Mouse (Mus musculus): ENCODE data around the gene Prkag2. TPM values are rescaled to one million over a fixed set of nuclear protein-coding genes. Genes with fewer than 3 reads are reported as not detected.
A peak's percentile ranks its signal among the peaks of the same experiment; 100 is the strongest.

Prkag2 gene
- polyA plus RNA-seq, 1 experiment from 2014 or later = 65.2 TPM

DNA sequence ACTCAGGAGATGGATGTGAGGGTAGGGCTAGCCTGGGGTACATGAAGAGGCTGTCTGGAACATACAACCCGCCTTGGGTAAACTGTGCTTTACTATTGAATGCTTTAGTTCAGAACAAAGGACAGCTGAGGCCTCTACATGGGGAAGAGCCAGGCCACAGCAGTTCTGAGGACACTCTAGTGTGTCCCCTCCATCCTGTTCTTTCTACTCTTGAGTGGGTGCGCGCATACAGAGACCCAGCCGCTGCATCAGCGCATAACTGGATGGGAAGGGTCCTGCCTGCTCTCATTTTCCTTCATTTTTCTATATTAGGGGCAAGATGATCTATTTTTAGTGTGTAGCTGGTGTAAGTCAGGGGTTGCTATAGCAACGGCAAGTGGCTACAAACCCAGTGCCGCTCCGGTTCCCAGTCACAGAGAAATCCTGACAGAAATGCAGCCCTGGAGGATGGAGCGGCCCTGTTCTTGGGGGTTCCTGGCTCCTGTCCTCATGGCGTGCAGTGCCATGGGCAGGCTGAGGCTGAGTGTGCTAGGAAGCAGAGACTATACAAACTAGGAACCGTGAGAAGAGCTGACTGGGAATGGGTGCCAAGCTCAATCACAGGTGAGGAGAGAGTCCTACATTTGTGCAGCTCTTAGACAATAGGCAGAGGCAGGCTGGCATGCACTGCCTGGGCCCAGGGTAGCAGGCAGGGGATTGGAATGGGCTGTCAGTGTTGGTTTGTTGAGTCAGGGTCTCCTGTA, 114.8 kb downstream of the Prkag2 start:
- Histone ChIP-seq H3K9ac (no peak overlapping the region), H3K4me2 (replicated peaks) (no peak overlapping the region), H3K27me3 (replicated peaks) (no peaks in the 10 kb centered on the region), H3K4me1 (no peaks in the 10 kb centered on the region; the same call in 1 of the 2 replicates), H3K27ac (no peak overlapping the region), H3K4me3 (no peak overlapping the region), H3K36me3 (no peaks in the 10 kb centered on the region), H3K9me3 (no peaks in the 10 kb centered on the region)
- WGBS = 77% methylated on average over 11 of the region's 11 CpGs
- peak; percentile 58; the same call in 1 of the 2 replicates for ATAC-seq (ENCODE audit: low FRiP score, low read depth)

GRCm38 (mm10) chr5:24984157-24984556, 116.3 kb downstream of the Prkag2 start:
- no peak overlapping the region for H3K27ac ChIP-seq
- H3K4me3 ChIP-seq = no peak overlapping the region
- 69% methylated on average over 1 of the region's 1 CpGs for WGBS
- H3K9me3 ChIP-seq = no peaks in the 10 kb centered on the region
- H3K9ac ChIP-seq = no peak overlapping the region
- no peak for ATAC-seq (ENCODE audit: low FRiP score, low read depth)
- H3K4me2 ChIP-seq (replicated peaks) = no peak overlapping the region
- no peaks in the 10 kb centered on the region for H3K36me3 ChIP-seq
- no peaks in the 10 kb centered on the region; the same call in 1 of the 2 replicates for H3K4me1 ChIP-seq
- no peaks in the 10 kb centered on the region for H3K27me3 ChIP-seq (replicated peaks)

GRCm38 (mm10) chr5:24983539-24983938, 116.9 kb downstream of the Prkag2 start:
- H3K4me3 ChIP-seq = no peak overlapping the region
- no peak overlapping the region for H3K4me2 ChIP-seq (replicated peaks)
- no peaks in the 10 kb centered on the region for H3K27me3 ChIP-seq (replicated peaks)
- no peak overlapping the region for H3K9ac ChIP-seq
- WGBS = 16% methylated on average over 3 of the region's 3 CpGs
- H3K9me3 ChIP-seq = no peaks in the 10 kb centered on the region
- no peaks in the 10 kb centered on the region; the same call in 1 of the 2 replicates for H3K4me1 ChIP-seq
- H3K36me3 ChIP-seq = no peaks in the 10 kb centered on the region
- ATAC-seq (ENCODE audit: low FRiP score, low read depth) = peak; percentile 52
- H3K27ac ChIP-seq = no peak overlapping the region

GRCm38 (mm10) chr5:24982258-24982657, 118.2 kb downstream of the Prkag2 start:
- Histone ChIP-seq H3K9me3 (no peaks in the 10 kb centered on the region), H3K27ac (no peak overlapping the region), H3K27me3 (replicated peaks) (no peaks in the 10 kb centered on the region), H3K4me1 (no peaks in the 10 kb centered on the region; the same call in 1 of the 2 replicates), H3K4me3 (no peak overlapping the region), H3K4me2 (replicated peaks) (no peak overlapping the region), H3K9ac (no peak overlapping the region), H3K36me3 (no peaks in the 10 kb centered on the region)
- 84% methylated on average over 3 of the region's 3 CpGs for WGBS
- no peak for ATAC-seq (ENCODE audit: low FRiP score, low read depth)

DNA sequence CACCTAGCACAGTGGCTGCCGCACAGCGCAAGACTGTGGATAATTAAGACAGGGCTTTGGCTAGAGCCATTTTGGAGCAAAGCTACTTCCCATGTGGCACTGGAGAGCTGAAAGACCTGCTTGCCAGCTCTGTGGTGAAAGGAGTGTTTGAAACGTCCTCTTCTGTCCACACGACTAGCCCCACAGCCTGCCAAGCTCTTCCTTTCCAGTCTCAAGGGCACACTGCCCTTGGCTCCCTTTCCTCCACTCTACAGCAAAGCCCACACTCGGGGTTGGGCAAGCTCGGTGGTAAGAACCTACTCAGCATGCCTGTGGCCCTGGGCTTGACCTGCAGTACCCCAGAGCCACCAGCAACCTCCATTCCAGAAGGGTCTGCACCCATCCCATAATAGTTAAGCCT, 118.7 kb downstream of the Prkag2 start:
- Histone ChIP-seq H3K9ac (no peak overlapping the region), H3K27me3 (replicated peaks) (no peaks in the 10 kb centered on the region), H3K4me2 (replicated peaks) (no peak overlapping the region), H3K27ac (no peak overlapping the region), H3K4me1 (no peaks in the 10 kb centered on the region; the same call in 1 of the 2 replicates), H3K36me3 (no peaks in the 10 kb centered on the region), H3K9me3 (no peaks in the 10 kb centered on the region), H3K4me3 (no peak overlapping the region)
- WGBS = 76% methylated on average over 6 of the region's 6 CpGs
- no peak for ATAC-seq (ENCODE audit: low FRiP score, low read depth)

DNA sequence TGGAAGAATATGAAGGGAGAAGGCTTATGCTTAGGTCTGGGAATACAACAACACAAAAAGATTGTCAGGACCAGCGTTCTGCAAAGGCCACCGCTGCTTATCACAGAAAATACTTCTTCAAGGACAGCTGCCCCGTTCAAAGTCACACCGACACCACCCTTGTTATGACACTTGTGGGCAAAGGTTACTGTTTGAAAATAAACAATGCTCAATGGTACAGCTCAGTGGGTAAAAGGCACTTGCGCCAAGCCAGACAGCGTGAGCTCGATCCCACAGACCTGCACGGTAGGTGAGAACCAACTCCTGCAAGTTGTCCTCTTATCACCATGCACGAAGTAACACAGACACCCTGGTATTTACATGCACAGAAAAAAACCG, 120.5 kb downstream of the Prkag2 start:
- Histone ChIP-seq H3K4me1 (no peaks in the 10 kb centered on the region), H3K9me3 (no peaks in the 10 kb centered on the region), H3K27me3 (replicated peaks) (no peaks in the 10 kb centered on the region), H3K4me3 (no peak overlapping the region), H3K27ac (no peak overlapping the region), H3K9ac (no peak overlapping the region), H3K4me2 (replicated peaks) (no peak overlapping the region), H3K36me3 (no peaks in the 10 kb centered on the region)
- 87% methylated on average over 10 of the region's 10 CpGs for WGBS
- ATAC-seq (ENCODE audit: low FRiP score, low read depth) = no peak

DNA sequence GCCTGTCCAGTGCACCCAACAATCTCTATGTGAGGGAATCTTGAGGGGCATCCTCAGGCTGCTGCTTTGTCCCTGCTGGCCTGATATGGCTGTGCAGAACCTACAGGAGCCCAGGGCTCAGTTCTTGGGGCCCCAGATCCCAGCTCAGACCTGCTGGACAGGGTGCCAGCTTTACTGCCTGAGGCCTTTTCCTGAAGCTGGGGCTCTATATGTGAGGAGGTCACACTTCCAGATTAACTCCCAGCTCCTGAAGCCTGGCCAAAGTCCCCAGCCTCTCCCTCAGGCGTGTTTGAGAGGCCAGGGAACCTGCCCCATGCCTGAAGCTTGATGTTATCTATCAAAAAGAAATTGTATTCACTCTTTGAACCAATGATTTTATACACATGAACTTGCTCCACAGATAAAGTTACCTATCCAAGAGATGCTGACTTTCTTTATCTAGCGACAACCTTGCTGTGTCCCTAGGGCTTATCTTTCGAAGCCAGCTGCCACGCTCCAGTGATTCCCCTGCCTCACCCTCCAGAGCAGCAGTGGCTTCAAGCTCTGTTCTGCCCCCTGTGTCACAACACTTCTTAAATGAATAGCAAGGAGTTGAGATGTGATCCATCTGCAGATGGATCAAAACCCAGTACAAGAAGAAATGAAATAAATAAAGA, 121.0 kb downstream of the Prkag2 start:
- Histone ChIP-seq H3K4me2 (replicated peaks) (no peak overlapping the region), H3K4me1 (no peaks in the 10 kb centered on the region), H3K9me3 (no peaks in the 10 kb centered on the region)

GRCm38 (mm10) chr5:24976907-24977306, 123.5 kb downstream of the Prkag2 start:
- Histone ChIP-seq H3K9me3 (no peaks in the 10 kb centered on the region), H3K4me3 (no peak overlapping the region), H3K4me2 (replicated peaks) (no peak overlapping the region), H3K27me3 (replicated peaks) (no peaks in the 10 kb centered on the region), H3K9ac (no peak overlapping the region), H3K36me3 (no peaks in the 10 kb centered on the region), H3K27ac (no peak overlapping the region), H3K4me1 (no peaks in the 10 kb centered on the region)
- no peak for ATAC-seq (ENCODE audit: low FRiP score, low read depth)
- 74% methylated on average over 3 of the region's 3 CpGs for WGBS

More for the DNA sequence above, 121.0 kb downstream of the Prkag2 start:
- H3K27ac ChIP-seq = no peak overlapping the region
- WGBS = 69% methylated on average over 4 of the region's 4 CpGs
- no peak overlapping the region for H3K4me3 ChIP-seq
- ATAC-seq (ENCODE audit: low FRiP score, low read depth) = no peak
- H3K9ac ChIP-seq = no peak overlapping the region
- H3K36me3 ChIP-seq = no peaks in the 10 kb centered on the region
- no peaks in the 10 kb centered on the region for H3K27me3 ChIP-seq (replicated peaks)

GRCm38 (mm10) chr5:24976236-24976635, 124.2 kb downstream of the Prkag2 start:
- no peak overlapping the region for H3K4me3 ChIP-seq
- ATAC-seq (ENCODE audit: low FRiP score, low read depth) = no peak
- 64% methylated on average over 12 of the region's 12 CpGs for WGBS
- no peak overlapping the region for H3K27ac ChIP-seq
- no peaks in the 10 kb centered on the region for H3K4me1 ChIP-seq
- no peaks in the 10 kb centered on the region for H3K27me3 ChIP-seq (replicated peaks)
- H3K36me3 ChIP-seq = no peaks in the 10 kb centered on the region
- no peaks in the 10 kb centered on the region for H3K9me3 ChIP-seq
- H3K9ac ChIP-seq = no peak overlapping the region
- H3K4me2 ChIP-seq (replicated peaks) = no peak overlapping the region

DNA sequence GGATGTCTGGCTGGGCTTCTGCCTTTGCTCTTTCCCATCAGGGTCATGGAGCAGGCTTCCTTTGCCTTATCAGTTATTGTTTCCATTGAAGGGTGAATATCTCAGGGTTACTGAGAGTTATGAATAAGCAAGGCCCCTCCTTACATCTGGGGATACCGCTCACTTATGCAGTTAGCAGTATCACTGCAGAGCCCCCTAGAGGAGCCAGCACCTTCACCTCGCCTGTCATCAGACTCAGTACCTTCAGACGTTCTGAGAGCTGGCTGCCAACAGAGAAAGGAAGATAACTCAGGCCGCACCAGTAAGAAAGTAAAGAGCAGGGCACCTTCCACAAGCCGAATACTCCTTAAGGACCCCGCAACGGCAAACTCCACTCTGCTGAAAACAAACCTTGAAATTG, 125.3 kb downstream of the Prkag2 start:
- no peak for ATAC-seq (ENCODE audit: low FRiP score, low read depth)
- Histone ChIP-seq H3K4me3 (no peak overlapping the region), H3K27me3 (replicated peaks) (no peaks in the 10 kb centered on the region), H3K4me2 (replicated peaks) (no peak overlapping the region), H3K27ac (no peak overlapping the region), H3K4me1 (no peaks in the 10 kb centered on the region), H3K9ac (no peak overlapping the region), H3K9me3 (no peaks in the 10 kb centered on the region), H3K36me3 (no peaks in the 10 kb centered on the region)
- WGBS = 82% methylated on average over 7 of the region's 7 CpGs

DNA sequence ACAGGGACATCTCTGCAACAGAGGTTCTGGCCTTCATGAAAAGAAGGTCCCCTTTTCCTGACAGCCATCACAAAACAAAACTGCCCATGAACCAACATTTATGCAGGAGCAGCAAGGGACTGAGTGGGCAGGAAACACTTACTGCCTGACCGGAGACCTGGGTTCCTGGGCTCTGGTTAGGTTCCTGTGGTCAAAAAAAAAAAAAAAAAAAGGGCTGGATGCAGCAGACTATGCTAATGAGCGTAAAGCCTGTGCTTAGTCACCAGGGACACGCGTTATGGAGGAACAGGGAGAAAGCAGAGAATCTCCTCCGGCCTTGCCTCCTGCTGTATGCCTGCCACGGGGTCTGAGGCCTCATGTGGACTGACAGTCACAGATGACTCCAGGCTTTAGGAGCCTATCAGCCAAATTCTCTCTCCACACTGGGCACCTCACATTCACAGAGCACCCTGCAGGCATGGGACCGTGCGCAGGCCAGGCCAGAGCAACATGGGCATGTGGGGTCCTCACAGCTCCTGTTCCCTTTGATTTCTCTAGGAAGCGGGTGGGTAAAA, 126.7 kb downstream of the Prkag2 start:
- Histone ChIP-seq H3K4me1 (no peaks in the 10 kb centered on the region), H3K36me3 (no peaks in the 10 kb centered on the region), H3K27me3 (replicated peaks) (no peaks in the 10 kb centered on the region), H3K27ac (no peak overlapping the region), H3K9ac (no peak overlapping the region), H3K9me3 (no peaks in the 10 kb centered on the region), H3K4me3 (no peak overlapping the region), H3K4me2 (replicated peaks) (no peak overlapping the region)
- ATAC-seq (ENCODE audit: low FRiP score, low read depth) = no peak
- 81% methylated on average over 9 of the region's 9 CpGs for WGBS

DNA sequence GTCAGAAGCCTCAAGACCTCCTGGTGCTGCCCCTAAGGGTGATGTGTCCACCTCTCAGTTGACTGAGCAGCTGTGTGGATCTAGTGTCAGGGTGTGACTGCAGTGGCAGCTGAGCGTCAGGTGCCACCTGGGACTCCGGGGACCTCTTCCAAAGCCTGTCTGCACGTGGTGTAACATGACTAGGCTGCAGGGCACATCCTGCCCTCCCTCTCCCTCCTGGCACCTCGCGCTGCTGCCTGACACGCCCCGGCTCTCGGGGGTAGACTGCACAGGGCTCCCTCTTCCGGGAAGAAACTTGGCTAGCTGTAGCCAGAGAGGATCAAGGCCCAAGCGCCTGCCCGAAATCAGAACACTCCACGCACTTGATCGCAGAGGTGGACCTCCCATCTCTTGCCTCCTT, 127.2 kb downstream of the Prkag2 start:
- Histone ChIP-seq H3K36me3 (no peaks in the 10 kb centered on the region), H3K4me2 (replicated peaks) (no peak overlapping the region), H3K4me3 (no peak overlapping the region), H3K4me1 (no peaks in the 10 kb centered on the region), H3K27me3 (replicated peaks) (no peaks in the 10 kb centered on the region), H3K27ac (no peak overlapping the region), H3K9me3 (no peaks in the 10 kb centered on the region), H3K9ac (no peak overlapping the region)
- WGBS = 71% methylated on average over 13 of the region's 13 CpGs
- no peak for ATAC-seq (ENCODE audit: low FRiP score, low read depth)

All from neural tube, embryonic 12.5 days (tissue).